Mouse (Mus musculus) liver, adult 2 months (tissue): ENCODE results near the gene Cog8.

Experiments
- CTCF ChIP-seq: fragments of 200-500 bp; IDR thresholded peaks from 2 replicates; pipeline ENCODE4 v1.5.1; 2011; ENCODE audit warnings: low read depth, low read length, control low read depth
- POLR2A ChIP-seq: fragments of 200-500 bp; IDR thresholded peaks from 2 replicates; pipeline ENCODE4 v1.6.1; 2011; ENCODE audit warnings: low read length, control low read depth; ENCODE audit not compliant: insufficient read depth; ENCODE audit errors: extremely low read depth

DNA sequence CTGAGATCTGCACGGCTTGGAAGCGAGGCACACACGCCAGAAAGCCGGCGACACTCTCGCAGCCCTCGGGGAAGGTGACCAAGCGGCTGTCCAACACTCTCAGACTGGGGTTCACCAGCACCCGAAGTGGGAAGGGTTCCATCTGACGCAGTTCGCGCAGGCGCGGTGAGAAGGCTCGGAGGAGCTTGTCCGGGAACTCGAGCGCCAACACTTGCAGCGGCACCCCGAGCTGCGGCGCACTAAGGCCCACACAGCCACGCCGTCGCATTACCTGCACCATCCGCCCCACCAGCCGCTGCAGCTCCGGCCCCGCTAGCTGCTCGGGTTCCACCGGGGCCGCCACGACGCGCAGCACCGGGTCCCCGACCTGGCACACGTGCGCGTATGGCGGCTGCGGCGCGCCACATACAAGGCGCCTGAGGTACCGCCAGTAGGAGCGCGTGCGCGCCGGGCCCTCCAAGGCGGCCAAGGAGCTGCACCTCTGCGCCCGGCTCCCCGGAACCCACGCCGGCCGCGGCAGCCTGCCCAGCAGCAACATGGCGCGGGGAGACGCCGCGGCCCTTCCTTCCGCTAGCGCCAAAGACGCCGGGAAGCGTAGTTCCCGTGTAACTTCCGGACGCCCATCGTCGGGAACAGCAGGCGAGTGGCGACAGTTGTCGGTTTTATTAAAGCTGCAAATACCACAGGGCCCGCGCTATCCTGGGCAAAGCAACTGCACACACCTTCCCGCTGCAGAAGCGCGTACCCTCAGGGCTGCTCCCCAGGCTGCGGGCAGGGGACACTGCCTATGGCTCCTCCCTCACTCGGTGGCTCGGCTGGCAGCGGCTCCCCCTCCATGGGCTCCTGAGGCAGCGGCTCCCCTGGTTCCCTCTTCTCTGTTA lies 8.2 kb downstream of the Cog8 start, which contains the start of gene Pdf:
- no peak for TF ChIP-seq CTCF
- TF ChIP-seq POLR2A = no peak
